Mouse (Mus musculus): ENCODE results near the gene Tmem101. TPM values are rescaled to one million over a fixed set of nuclear protein-coding genes. Genes with fewer than 3 reads are reported as not detected.
A peak's percentile ranks its signal among the peaks of the same experiment; 100 is the strongest.

Gene Tmem101
- total and polyA plus RNA-seq, 3 experiments = 30.1 to 45.1 TPM; not detected in 1

- TF ChIP-seq MYB (IDR thresholded peaks at IDR 0.05; ENCODE audit: low read depth, low read length) (no peak), TAL1 (IDR thresholded peaks at IDR 0.05; ENCODE audit: low read length) (no peak), GATA1 (IDR thresholded peaks at IDR 0.05; ENCODE audit: low read depth, low read length) (peak; percentile 11; the same call in 1 of the 2 replicates), JUND (IDR thresholded peaks at IDR 0.05; ENCODE audit: low read depth, low read length) (no peak), SIN3A (IDR thresholded peaks at IDR 0.05; ENCODE audit: low read length) (no peak), USF2 (IDR thresholded peaks at IDR 0.05; ENCODE audit: borderline replicate concordance in 1 of 2, insufficient read depth in 1 of 2, low read depth in 1 of 2, low read length in 2 of 2) (no peak), GABPA (IDR thresholded peaks at IDR 0.05; ENCODE audit: low read depth, low read length) (no peak), ZMIZ1 (IDR thresholded peaks at IDR 0.05; ENCODE audit: low read depth, low read length) (0 out of 2 replicates have a peak, but pooled peaks have one; percentile 14), EP300 (IDR thresholded peaks at IDR 0.05; ENCODE audit: low read depth in 1 of 2, low read length in 2 of 2) (peak; percentile 51 to 54; a peak in 2 of 4 replicates), MYC (IDR thresholded peaks at IDR 0.05; ENCODE audit: low read depth, low read length) (no peak), E2F4 (IDR thresholded peaks at IDR 0.05; ENCODE audit: borderline replicate concordance, low read depth, low read length) (no peak), HCFC1 (IDR thresholded peaks at IDR 0.05; ENCODE audit: low read depth, low read length) (no peak)
Observed at GRCm38 (mm10) chr11:102188980-102189379, 32.8 kb upstream of the Tmem101 start (continued).

GRCm38 (mm10) chr11:102186235-102186634 lies 30.0 kb upstream of the Tmem101 start:
- TF ChIP-seq ZNF384 (IDR thresholded peaks at IDR 0.05; ENCODE audit: low read depth, low read length) = no peak
- no peak for TF ChIP-seq POLR2A (IDR thresholded peaks at IDR 0.05; ENCODE audit: control insufficient read depth in 1 of 2, insufficient read depth in 1 of 2, low read depth in 1 of 2, low read length in 2 of 2, poor library complexity in 1 of 2)
- TF ChIP-seq MYB (IDR thresholded peaks at IDR 0.05; ENCODE audit: low read depth, low read length) = no peak
- no peak for TF ChIP-seq MAZ (IDR thresholded peaks at IDR 0.05; ENCODE audit: low read depth, low read length)
- TF ChIP-seq USF1 (IDR thresholded peaks at IDR 0.05; ENCODE audit: low read depth, low read length) = no peak
- TF ChIP-seq E2F4 (IDR thresholded peaks at IDR 0.05; ENCODE audit: borderline replicate concordance, low read depth, low read length) = no peak
- TF ChIP-seq SMC3 (IDR thresholded peaks at IDR 0.05; ENCODE audit: low read depth, low read length) = no peak
- TF ChIP-seq ZMIZ1 (IDR thresholded peaks at IDR 0.05; ENCODE audit: low read depth, low read length) = no peak
- TF ChIP-seq SIN3A (IDR thresholded peaks at IDR 0.05; ENCODE audit: low read length) = no peak
- TF ChIP-seq RAD21 (IDR thresholded peaks at IDR 0.05; ENCODE audit: low read depth, low read length) = no peak
- no peak for TF ChIP-seq ELF1 (IDR thresholded peaks at IDR 0.05; ENCODE audit: low read depth, low read length)
- TF ChIP-seq ETS1 (IDR thresholded peaks at IDR 0.05; ENCODE audit: low read depth, low read length) = no peak
- Histone ChIP-seq H3K79me2 (ENCODE audit: control insufficient read depth, insufficient read depth, low read length, poor library complexity) (peaks cover 39% of the 10 kb centered on the region), H3K9ac (ENCODE audit: control insufficient read depth, low read depth, low read length, poor library complexity, severe bottlenecking) (no peak overlapping the region; the same call in 1 of the 2 replicates), H3K4me1 (ENCODE audit: control insufficient read depth in 1 of 2, insufficient read depth in 2 of 2, low read length in 2 of 2) (peaks cover 5 to 25% of the 10 kb centered on the region in 2 experiments), H3K27me3 (ENCODE audit: control insufficient read depth in 1 of 2, insufficient read depth in 2 of 2, low read length in 2 of 2) (no peaks in the 10 kb centered on the region), H3K9me3 (replicated peaks; ENCODE audit: insufficient read depth, low read length) (no peaks in the 10 kb centered on the region), H3K36me3 (ENCODE audit: control insufficient read depth in 1 of 2, insufficient read depth in 2 of 2, low read length in 2 of 2) (peaks cover 10 to 42% of the 10 kb centered on the region in 2 experiments), H3K4me3 (ENCODE audit: control insufficient read depth in 1 of 2, insufficient read depth in 1 of 2, low read depth in 2 of 2, low read length in 2 of 2) (no peak overlapping the region), H3K27ac (ENCODE audit: control insufficient read depth, low read depth, low read length) (no peak overlapping the region)
- DNase-seq (ENCODE audit: low read depth, low spot score) = no peak
